ENCODE assay signal across 30 mouse cellular contexts in the genomic region with DNA sequence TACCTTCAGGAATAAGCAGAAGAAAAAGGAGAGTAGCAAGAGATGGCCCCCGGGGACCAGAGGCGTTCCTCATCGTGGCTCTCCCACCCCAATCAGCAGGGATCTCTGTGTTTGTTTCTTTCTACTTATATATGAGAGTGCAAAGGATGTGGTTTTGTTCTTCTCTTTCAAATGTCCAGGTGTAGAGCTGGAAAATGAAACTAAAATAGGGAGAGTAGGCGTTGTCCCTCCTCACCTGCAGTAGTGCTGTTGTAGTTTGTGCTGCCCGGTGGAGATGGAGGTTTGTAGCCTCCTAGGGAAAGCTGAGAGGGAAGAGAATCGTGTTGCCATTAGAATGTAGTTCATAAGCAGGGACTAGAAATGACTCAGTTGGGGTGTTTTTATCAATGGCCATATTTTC. TPM values are rescaled to one million over a fixed set of nuclear protein-coding genes. Genes with fewer than 3 reads are reported as not detected.
DNase-seq lines count a peak whose midpoint lies in the region; ATAC-seq and TF ChIP-seq lines count a peak whose summit lies in the region.
"Had no signal": no experiment of that assay in that cellular context is flagged by ENCODE, and none has a peak within 500 bp of the region (broad histone marks: within the 10 kb centered on the region; RNA-seq: fewer than 3 reads in every experiment).

TSS of gene Gzma (minus strand) at position 103 of the 400 bp plus-strand sequence.

- no peak for TF ChIP-seq CTCF in thymus, adult 2 months (IDR thresholded peaks at IDR 0.05; ENCODE audit: borderline replicate concordance, control insufficient read depth, extremely low read depth, insufficient read depth, low read length, poor library complexity)

- 0 out of 2 replicates have a peak within 1 kb of the TSS, but pooled peaks have one; percentile 8 for H3K4me3 ChIP-seq in thymus, adult 2 months (ENCODE audit: control insufficient read depth, insufficient read depth, low read length)
- no peak within 1 kb of the TSS for H3K4me3 ChIP-seq in midbrain, embryonic 15.5 days
- H3K4me3 ChIP-seq in hindbrain, embryonic 16.5 days (ENCODE audit: low read length): no peak within 1 kb of the TSS
- H3K4me3 ChIP-seq: embryonic facial prominence, embryonic 12.5 days; forebrain, embryonic 13.5 days; heart, embryonic 12.5 days; limb, embryonic 12.5 days; neural tube, embryonic 15.5 days had no signal

- peaks cover 20% of the 10 kb centered on the region for H3K4me1 ChIP-seq in thymus, adult 2 months (replicated peaks; ENCODE audit: control insufficient read depth, insufficient read depth, low read length)
- no peaks in the 10 kb centered on the region for H3K4me1 ChIP-seq in midbrain, embryonic 15.5 days
- H3K4me1 ChIP-seq in hindbrain, embryonic 16.5 days (ENCODE audit: control insufficient read depth, insufficient read depth, low read depth, low read length): peaks cover 2% of the 10 kb centered on the region; the same call in 1 of the 2 replicates
- H3K4me1 ChIP-seq: embryonic facial prominence, embryonic 12.5 days; forebrain, embryonic 13.5 days; heart, embryonic 12.5 days; limb, embryonic 12.5 days; neural tube, embryonic 15.5 days had no signal

- H3K9me3 ChIP-seq in midbrain, embryonic 15.5 days: no peaks in the 10 kb centered on the region
- no peaks in the 10 kb centered on the region for H3K9me3 ChIP-seq in hindbrain, embryonic 16.5 days (ENCODE audit: control insufficient read depth, low read length)
- H3K9me3 ChIP-seq: embryonic facial prominence, embryonic 12.5 days; forebrain, embryonic 13.5 days; heart, embryonic 12.5 days; limb, embryonic 12.5 days; neural tube, embryonic 15.5 days had no signal

- no peak for TF ChIP-seq POLR2A in thymus, adult 2 months (IDR thresholded peaks at IDR 0.05; ENCODE audit: control insufficient read depth, extremely low read depth, insufficient read depth, low read length, poor library complexity)

- H3K27ac ChIP-seq in thymus, adult 2 months (ENCODE audit: control insufficient read depth, insufficient read depth, low read length): peak within 1 kb of the TSS; percentile 5; the same call in 1 of the 2 replicates
- no peak within 1 kb of the TSS for H3K27ac ChIP-seq in midbrain, embryonic 15.5 days
- no peak within 1 kb of the TSS for H3K27ac ChIP-seq in hindbrain, embryonic 16.5 days (ENCODE audit: low read depth, low read length)
- H3K27ac ChIP-seq: embryonic facial prominence, embryonic 12.5 days; forebrain, embryonic 13.5 days; limb, embryonic 12.5 days; neural tube, embryonic 15.5 days had no signal

- no peaks in the 10 kb centered on the region for H3K36me3 ChIP-seq in thymus, adult 2 months (ENCODE audit: control insufficient read depth, insufficient read depth, low read length)
- no peaks in the 10 kb centered on the region for H3K36me3 ChIP-seq in midbrain, embryonic 15.5 days (replicated peaks)
- no peaks in the 10 kb centered on the region for H3K36me3 ChIP-seq in hindbrain, embryonic 16.5 days (ENCODE audit: control insufficient read depth, insufficient read depth, low read length)
- H3K36me3 ChIP-seq: embryonic facial prominence, embryonic 12.5 days; heart, embryonic 12.5 days; limb, embryonic 12.5 days; neural tube, embryonic 15.5 days had no signal

- no peak for ATAC-seq in neutrophil, adult 5-6 weeks (ENCODE audit: extremely low read depth, insufficient number of reproducible peaks, low FRiP score, poor library complexity, severe bottlenecking)
- ATAC-seq in midbrain, embryonic 15.5 days (replicated peaks): no peak
- ATAC-seq in hindbrain, embryonic 16.5 days: no peak
- ATAC-seq: forebrain, embryonic 13.5 days; midbrain, embryonic 16.5 days had no signal

- WGBS in thymus, adult 2 months: 7% methylated on average over 6 of the region's 6 CpGs
- 91% methylated on average over 6 of the region's 6 CpGs for WGBS in midbrain, embryonic 15.5 days
- 88% methylated on average over 6 of the region's 6 CpGs for WGBS in hindbrain, embryonic 16.5 days

- no peak for DNase-seq in thymus, adult 2 months
- no peak for DNase-seq in thymus, adult 18-20 months
- DNase-seq in induced T-regulatory cell, adult 2 months (ENCODE audit: low read depth): peak; percentile 63
- peak; percentile 50 for DNase-seq in thymus, postnatal 4 days
- DNase-seq in layer of hippocampus, adult 18-20 months (ENCODE audit: low spot score in 2 of 2): no peak
- DNase-seq: adrenal gland, postnatal 36 days; B cell, adult 2 months; cerebellum, adult 11-12 months; cerebellum, postnatal 10 days; heart, postnatal 14 days; kidney, adult 2 months; kidney, postnatal 10 days; layer of hippocampus, postnatal 36 days; lung, embryonic 14.5 days; lung, postnatal 36 days had no signal

- H3K4me2 ChIP-seq in midbrain, embryonic 15.5 days: no peak within 1 kb of the TSS
- no peak within 1 kb of the TSS for H3K4me2 ChIP-seq in hindbrain, embryonic 16.5 days (ENCODE audit: low read length)
- H3K4me2 ChIP-seq: embryonic facial prominence, embryonic 12.5 days; forebrain, embryonic 13.5 days; heart, embryonic 12.5 days; limb, embryonic 12.5 days; liver, embryonic 11.5 days; lung, embryonic 14.5 days; neural tube, embryonic 15.5 days had no signal

- H3K9ac ChIP-seq in midbrain, embryonic 15.5 days: no peak within 1 kb of the TSS
- H3K9ac ChIP-seq in hindbrain, embryonic 16.5 days (ENCODE audit: low read depth, low read length): no peak within 1 kb of the TSS
- H3K9ac ChIP-seq: embryonic facial prominence, embryonic 12.5 days; forebrain, embryonic 13.5 days; heart, embryonic 12.5 days; limb, embryonic 12.5 days; lung, embryonic 14.5 days; neural tube, embryonic 15.5 days had no signal

- H3K27me3 ChIP-seq in thymus, adult 2 months (ENCODE audit: control insufficient read depth, insufficient read depth, low read length): no peaks in the 10 kb centered on the region
- no peaks in the 10 kb centered on the region for H3K27me3 ChIP-seq in midbrain, embryonic 15.5 days (replicated peaks)
- no peaks in the 10 kb centered on the region for H3K27me3 ChIP-seq in hindbrain, embryonic 16.5 days (replicated peaks; ENCODE audit: control insufficient read depth, insufficient read depth, low read length)
- H3K27me3 ChIP-seq: embryonic facial prominence, embryonic 12.5 days; forebrain, embryonic 13.5 days; heart, embryonic 12.5 days; neural tube, embryonic 15.5 days had no signal

RNA-seq across cellular contexts. Expression of gene Gzma, which starts in this region (rescaled TPM):
- polyA plus RNA-seq in thymus, adult 2 months (2012; rRNA removed): 15.8 and 19.4 TPM in 2 replicates
- 38.9 and 40.6 TPM in 2 replicates for total RNA-seq in neutrophil, adult 5-6 weeks (2017)
- not detected in 2 replicates for polyA plus RNA-seq in midbrain, embryonic 15.5 days (2015; fragmentation: Nextera tagmentation; extraction: Ambion mirVana)
- total RNA-seq in layer of hippocampus, adult 18-20 months (2021): not detected
- 0.18 TPM in 1 of 2 replicates, not detected in the other for polyA plus RNA-seq in hindbrain, embryonic 16.5 days (2015; fragmentation: Nextera tagmentation; extraction: Ambion mirVana)
- total RNA-seq: gastrocnemius, adult 8-10 months; layer of hippocampus, adult 8-10 months; layer of hippocampus, postnatal 36 days; left cerebral cortex, postnatal 14 days had no signal
- polyA plus RNA-seq: embryonic facial prominence, embryonic 12.5 days; forebrain, embryonic 13.5 days; frontal cortex, adult 2 months; heart, embryonic 12.5 days; hindbrain, embryonic 11.5 days; limb, embryonic 12.5 days; liver, embryonic 11.5 days; lung, embryonic 14.5 days; midbrain, embryonic 16.5 days; neural tube, embryonic 15.5 days had no signal

Comparison
In these comparisons a context has a peak if more than half of its experiments do, and no peak if none do; other contexts are left out.
1. RNA of gene Gzma (total RNA-seq): 38.9 to 40.6 TPM in neutrophil, adult 5-6 weeks; not detected in layer of hippocampus, adult 18-20 months; every median in the first group is over 10 times any median in the second.
2. RNA of gene Gzma (polyA plus RNA-seq): 15.8 to 19.4 TPM in thymus, adult 2 months; 0.18 TPM in hindbrain, embryonic 16.5 days and not detected in midbrain, embryonic 15.5 days; every median in the first group is over 10 times any median in the second.
3. DNase-seq: peak in induced T-regulatory cell, adult 2 months (single experiment) and thymus, postnatal 4 days (single experiment); none in thymus, adult 2 months (single experiment), thymus, adult 18-20 months (0 of 2) and layer of hippocampus, adult 18-20 months (0 of 2).